Mouse (Mus musculus) spleen, postnatal 36 days (tissue): Measurements from ENCODE around the gene Tiam1.

ENCODE experiments used
- DNase-seq, 2 experiments: peaks; one replicate each; pipeline ENCODE4 v3.0.0; 2022; ENCODE audit warnings: low spot score in 2 of 2, mixed read lengths in 1 of 2

Gene Tiam1

DNA sequence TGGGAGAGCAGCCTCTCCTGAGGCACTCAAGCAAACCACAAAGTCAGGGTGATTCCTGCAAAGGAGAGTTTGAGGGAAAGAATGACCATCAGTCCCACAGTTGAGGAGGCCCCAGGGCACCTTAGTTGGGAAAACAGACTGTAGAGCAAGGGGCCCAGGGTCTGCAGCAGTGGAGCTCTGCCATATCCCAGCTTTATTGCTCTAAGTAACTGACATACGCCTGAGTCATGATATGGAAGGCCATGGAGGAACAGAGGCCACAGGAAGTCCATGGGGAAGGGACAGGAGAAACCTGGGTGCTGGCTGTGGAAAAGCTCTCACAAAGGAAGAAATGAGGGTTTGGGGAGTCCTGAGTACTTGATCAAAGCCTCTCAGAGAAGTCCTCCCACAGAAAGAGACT lies 189.5 kb downstream of the Tiam1 start:
- DNase-seq = no peak

DNA sequence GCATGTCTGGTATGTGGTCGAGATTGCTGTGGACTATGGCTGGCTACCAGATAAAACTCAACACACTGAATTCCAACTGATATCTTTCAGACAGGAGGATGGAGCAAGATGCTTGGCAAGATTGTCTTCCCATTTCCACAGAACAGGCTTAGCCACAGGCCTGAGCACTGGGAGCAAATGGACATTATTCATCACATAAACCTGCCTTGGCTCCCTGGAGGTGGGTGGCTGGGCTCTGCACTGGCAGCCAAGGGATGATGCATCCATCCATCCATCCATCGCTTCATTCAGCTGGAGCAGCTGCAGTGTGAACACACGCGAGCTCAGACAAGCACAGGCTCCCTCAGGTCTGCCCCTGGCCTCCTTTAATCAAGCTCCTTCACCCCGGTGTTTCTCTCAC lies 190.7 kb downstream of the Tiam1 start:
- DNase-seq = no peak

DNA sequence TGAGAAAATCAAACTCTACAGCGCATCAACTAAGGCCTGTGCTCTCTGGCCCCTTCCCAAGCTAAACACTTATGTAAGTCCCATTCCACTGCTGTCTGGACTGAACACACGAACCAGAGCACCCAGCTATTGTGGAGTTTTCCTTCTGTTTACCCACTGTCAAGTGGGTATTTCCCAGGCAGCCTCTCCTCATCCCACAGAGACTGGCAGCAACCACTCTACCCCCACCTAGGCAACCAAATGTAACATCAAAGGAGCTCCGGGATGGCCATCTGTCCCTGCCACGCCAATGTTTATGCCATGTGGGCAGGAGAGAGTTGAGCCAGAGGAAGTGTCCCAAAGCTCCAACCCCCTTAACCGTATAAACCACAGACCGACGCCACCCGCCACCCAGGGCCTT lies 192.8 kb downstream of the Tiam1 start:
- no peak for DNase-seq

DNA sequence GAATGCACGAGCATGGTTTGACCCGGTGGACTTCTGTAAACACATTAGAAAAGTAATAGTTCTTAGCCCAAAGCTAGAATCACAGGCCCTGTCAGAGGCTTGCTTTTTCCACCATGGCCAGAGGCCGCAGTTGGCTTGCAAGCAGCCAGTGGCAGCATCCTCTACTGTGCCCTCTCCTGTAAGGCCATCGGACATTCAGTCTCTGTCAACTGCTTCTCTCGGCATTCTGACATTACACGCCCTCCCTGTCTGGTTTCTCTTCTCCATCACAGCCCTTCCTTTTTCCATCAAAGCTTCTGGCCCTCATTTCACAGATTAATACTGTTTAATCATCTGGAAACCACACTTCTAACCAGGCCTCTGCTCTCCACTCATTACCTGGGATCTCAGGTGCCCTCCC lies 193.3 kb downstream of the Tiam1 start:
- DNase-seq = no peak

DNA sequence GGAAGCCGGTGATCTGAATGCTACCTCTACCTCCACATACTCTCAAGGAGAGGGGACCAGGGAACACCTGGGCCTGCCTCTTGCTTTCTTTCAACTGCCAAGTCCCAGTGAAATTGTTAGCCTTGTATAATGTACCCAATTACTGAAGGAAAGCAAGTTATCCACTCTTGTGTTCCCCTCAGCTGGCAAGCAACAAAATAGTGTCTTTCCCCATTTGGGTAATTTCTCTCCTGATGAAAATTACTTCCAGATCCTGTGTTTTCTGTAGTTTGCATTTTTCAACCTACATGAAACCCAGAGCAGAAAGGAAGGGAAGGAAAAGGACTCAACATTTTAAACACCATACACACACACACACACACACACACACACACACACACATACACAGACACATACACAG lies 195.5 kb downstream of the Tiam1 start:
- no peak for DNase-seq

DNA sequence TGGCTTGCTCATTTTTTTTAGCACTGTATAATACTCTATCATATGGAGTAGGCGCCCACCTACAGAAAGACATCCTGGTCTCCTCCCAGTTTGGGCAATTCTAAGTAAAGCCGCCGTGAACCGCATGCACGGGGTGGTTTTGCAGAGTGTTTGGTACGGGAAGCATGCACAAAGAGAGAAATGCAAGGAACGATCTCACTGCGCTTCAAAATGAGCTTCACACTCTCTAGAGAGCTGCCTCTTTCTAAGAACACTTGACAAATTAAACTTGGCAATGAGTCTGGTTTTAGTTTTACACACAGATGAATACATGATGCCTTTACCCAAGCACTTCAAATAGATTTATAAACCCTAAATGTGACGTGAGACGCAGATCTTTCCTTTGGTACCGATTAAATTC lies 196.8 kb downstream of the Tiam1 start:
- DNase-seq = no peak

DNA sequence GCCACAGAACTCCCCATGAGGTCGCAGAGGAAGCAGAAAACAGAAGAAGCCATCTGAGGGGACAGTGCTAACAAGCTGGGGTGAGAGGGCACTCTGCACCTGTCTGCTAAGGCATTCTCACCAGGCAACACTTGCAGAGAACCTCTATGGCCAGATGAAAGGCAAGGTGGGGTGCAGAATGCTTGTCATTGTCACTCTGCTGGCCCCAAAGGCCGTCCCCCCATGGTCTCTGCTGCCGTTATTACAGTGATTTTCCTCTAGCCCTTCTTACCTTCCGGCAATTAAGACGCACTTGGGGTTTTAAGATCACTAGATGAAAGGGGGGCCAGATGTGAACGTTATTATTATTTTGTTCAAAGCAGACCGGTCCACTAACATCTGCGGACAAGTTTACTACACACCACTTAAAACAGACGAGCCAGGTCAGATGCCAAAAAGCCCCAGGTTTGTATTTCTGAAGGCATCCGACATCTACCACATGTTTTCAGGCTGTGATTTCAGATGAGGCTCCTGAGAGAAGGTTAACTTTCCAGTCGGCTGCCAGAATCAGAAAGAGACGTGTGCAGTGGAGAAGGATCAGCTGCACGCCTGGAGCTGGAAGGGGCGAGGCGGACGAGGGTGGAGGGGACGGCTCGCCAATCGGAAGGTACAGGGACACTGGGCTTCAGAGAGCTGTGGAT lies 198.8 kb downstream of the Tiam1 start:
- DNase-seq = no peak

DNA sequence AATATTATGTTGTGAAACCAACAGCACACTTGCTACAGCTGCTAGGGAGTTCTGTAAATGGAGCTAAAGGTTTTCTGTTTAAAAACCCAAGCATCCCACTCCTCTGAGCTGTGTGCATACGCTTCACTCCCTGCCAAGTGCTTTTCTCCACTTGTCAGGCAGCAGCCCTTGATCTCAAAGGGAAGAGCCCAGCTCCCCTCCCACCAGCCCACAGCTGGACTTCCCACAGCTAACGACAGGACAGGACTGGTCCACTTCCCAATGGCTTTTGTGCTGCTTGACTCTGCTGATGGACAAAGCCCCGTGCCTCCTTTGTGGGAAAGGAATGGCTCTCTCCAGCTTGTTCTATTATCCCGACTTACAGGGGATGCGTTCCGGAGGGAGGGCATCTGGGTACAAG lies 199.5 kb downstream of the Tiam1 start:
- no peak for DNase-seq

DNA sequence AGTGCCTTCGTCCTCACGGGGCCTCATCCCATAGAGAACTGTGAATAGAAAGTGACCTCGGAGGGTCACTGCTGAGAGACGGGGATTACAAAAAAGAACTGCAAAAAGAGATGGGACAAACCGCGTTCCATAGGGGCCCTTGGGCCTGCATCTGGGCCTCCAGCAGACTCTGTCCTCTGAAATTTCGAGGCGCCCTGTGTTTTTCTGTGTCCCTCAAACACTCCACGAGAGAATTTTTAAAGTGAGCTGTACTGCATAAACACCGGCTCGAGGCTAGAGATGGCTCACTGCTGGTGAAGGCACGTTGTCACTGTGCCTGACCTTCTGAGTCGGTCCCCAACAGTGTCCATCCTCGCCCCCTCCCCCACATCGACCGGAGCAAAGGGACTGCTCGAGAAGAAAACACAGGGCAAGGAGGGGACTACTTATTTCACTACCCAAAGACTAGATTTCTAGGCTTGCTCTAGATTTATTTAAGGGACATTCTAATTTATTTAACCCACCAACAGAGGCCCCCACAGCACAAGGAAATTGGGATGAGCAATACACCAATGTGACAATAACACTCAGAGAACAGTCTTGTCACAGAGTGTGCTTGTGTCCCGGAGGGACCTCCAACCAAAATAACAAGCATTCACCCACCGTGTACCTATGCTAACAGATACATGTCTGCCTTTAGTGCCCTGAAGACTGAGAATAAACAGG lies 200.2 kb downstream of the Tiam1 start:
- no peak for DNase-seq

DNA sequence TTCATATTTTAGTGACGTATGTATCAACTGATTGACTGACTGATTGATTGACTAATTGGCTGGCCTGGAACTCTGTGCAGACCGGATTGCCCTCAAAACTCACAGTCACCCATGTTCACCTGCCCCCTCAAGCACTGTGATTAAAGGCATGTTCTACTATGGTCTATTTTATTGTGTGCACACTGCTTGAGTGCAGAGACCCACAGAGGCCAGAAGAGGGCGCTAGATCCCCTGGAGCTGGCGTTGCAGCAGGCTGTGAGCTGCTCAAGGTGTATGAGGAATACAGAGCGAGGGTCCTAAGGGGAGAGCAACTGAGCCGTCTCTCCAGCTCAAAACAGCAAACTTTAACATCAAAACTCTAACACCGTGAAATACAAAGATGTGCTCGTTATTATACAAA lies 202.9 kb downstream of the Tiam1 start:
- DNase-seq = no peak

DNA sequence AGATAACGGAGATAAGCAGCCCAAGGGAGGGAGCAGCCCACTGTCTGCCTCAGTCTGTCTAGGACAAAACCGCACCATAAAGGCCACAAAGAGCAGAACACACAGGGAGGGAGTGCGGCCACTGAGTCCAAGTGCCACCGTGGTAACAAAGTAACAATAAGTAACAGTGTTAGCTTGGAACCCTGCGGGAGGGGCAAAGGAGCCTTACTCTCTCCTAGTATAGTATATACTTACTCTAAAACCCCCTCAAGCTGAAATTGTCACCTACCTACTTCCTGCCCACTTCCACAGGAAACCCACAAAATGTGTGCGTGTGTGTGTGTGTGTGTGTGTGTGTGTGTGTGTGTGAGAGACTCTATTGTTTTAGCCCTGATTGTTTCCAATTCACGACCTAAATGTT lies 205.3 kb downstream of the Tiam1 start:
- DNase-seq = peak; percentile 35 to 52

DNA sequence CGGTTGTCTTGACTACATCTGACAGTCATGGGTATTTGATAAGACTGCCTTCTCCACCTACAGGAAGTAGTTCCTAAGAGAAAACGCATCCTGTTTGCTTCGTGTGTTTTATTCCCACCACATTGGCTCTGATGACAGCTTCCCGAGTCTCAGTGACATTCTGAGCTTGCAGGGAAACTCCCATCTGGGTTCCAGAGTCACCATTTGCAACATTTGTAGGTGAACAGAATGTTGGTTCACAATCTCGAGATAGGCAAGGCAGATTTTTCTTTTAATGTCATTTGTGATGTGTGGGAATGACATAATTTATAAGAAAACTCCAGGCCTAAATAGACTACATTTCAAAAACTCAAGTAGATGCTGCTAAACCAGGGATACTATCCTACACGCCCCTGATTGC lies 207.0 kb downstream of the Tiam1 start:
- DNase-seq = no peak

DNA sequence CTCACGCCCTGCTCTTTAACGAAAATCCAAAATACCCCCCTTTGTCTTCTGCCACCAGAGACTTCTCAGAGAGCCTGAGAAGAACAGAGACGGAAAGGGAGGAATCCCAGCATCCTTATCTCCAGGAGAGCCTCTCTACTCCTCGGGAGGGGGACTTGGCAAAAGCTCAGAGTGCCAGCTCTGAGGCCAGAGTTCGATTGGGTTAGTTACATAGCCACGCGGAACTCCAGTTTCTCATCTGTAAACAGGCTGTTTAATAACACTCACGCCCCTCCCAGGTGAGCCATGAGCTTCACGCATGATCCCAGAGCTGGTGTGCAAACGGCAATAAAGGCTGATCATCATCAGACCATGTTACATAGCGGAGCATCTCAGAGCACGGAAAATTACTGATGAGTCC lies 208.2 kb downstream of the Tiam1 start:
- no peak for DNase-seq

DNA sequence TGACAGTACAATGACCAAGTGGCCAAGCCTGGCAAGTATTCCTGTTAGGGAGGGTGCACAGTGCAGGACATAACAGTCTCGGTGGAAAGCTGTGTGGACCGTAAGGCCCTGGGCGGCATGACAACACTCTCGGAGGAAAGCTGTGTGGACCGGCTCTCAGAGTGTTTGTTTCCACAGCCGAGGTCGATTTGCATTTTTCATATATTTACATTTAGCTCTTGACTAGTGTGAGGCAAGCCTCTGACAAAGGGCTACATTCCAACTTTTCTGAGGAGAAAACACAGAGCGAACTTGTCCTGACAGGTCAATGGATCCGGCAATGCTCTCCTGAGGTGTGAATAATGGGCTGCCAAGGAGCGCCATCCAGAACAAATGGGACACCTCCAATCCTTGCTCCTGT lies 209.0 kb downstream of the Tiam1 start:
- no peak for DNase-seq

DNA sequence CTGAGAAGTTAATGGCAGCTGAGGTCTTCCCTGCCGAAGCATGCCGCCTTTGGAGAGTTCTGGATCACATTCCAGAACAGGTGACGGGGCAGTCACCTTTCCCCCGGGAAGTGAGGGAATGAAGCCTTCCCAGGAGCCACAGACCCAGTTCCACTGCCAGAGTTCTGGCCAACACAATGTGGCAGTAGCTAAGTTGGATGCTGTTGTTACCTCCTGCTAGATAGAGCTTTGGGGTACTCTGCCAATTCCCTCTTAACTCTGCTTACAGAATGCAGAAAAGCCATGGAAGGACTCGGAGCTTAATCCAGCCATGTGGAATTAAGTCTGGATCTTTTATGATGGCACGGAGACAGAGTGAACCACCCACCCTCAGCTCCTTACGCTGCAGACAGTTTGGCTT lies 209.6 kb downstream of the Tiam1 start:
- no peak for DNase-seq

DNA sequence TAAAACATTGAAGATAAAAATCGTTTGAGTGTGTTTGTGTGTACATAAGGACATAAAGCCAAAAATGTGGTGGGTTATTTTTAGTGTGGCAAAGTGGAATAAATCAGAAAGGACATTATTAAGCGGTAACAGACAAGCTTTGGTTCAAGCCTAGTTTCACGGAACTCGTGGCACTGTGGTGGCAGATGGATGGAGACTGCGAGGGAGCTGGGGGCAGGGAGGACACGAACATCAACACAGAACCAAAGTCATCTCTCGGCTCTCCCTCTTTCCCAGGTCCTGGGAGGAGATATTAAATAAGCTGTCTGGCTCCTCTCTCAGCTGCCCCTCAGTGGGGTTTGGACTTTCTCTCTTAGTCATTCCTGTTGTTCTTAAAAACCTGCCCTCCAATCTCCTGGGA lies 215.0 kb downstream of the Tiam1 start:
- DNase-seq = no peak

DNA sequence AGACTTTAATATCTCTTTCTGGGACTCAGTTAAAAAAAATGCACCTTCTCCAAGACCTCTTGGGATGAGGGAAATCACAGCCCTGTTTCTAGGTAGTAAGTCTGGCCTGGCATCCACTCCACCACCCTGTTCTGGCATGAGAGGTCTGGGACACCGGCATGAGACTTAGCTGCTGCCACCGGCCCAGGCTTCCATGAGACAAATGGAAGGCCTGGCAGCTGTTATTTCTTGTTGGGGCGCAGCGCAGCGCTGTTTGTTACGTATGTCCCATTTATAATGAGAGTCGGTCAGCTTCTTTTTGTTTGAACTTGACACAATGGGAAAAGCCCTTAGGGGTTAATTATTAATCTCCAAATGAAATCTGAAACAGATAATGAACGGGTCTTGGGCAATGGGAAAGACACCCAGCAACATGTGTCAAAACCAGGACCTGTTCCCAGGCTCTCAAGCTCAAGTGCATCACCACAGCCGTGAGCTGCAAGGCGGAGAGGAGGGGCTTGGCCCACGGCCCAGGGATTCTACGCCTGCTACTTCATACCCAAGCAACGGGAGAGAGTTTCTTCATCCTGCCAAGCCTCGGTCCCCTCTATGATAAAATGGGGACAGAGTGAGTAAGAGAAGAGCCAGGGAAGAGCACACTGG lies 219.2 kb downstream of the Tiam1 start:
- no peak for DNase-seq

DNA sequence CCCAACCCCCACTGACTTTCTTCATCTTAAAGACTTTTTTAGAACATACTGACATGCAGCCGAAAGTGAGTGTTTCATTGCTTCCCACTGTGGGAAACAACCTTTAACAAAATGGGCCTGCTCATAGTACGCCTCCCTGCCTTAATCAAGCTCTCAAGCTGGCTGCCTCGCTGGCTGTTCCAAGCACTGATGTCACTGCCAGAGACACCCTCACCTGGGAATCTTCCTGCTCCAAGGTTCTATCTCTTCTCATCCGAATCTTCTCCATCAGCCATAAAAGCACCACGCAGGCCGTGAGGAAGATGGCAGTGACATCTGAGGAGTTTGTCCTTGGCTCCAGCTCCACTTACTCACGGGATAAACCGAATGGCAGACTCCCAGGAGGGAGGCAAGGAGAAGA lies 220.3 kb downstream of the Tiam1 start:
- no peak for DNase-seq

DNA sequence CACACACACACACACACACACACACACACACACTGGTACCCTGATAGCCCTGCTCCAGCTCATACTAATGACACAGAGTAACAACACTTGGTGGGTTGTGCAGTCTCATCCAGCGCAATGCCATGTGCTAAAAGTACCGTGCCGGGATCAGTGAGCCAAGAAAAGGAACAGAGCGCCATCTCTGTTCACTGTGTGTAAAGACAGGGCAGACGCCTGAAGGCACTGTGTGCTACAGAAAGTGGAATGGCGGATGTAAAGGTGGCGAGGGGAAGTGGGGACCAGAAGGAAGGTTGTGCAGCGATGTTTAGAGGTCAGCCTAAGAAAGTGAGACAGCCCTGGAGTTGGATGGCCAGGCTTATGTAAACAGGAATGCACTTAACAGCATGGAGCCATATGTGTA lies 221.1 kb downstream of the Tiam1 start:
- DNase-seq = no peak

DNA sequence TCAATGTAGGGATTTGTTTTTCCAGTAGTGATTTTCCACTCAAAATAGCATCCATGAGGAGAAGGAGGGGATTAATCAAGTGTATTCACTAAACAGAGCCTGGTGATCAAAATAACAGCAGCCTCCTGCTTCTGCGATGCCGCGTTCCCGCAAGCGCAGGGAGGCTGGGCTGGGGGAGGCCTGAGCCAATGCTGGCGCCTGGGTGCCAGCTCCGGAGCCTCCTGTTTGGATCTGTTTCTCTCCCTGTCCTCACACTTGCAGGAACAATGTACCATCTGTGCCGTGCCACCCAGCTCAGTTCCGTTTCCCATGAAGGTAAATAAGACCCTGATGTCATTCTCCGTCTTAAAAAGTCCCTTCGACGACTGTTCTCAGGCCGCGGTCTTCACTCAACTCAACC lies 222.2 kb downstream of the Tiam1 start:
- DNase-seq = no peak

DNA sequence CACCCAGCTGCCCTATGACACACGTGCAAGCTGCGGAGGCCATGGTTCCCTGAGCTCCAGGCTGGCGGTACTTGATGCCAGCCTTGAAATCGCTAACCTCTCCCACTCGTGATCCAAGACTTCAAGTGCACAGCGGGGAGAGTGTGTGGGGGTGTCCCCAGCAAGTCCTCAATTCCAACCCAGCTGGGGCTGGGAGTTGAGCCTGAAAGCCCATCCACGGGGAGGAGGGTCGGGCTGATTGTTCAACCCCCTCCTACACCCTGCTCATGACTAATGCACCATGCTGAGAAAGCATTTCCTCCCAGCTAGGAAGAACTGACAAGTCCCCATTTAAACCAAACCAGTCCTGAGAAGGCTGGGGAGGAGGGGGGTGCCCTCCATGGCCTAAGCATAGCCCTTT lies 223.2 kb downstream of the Tiam1 start:
- DNase-seq = no peak

DNA sequence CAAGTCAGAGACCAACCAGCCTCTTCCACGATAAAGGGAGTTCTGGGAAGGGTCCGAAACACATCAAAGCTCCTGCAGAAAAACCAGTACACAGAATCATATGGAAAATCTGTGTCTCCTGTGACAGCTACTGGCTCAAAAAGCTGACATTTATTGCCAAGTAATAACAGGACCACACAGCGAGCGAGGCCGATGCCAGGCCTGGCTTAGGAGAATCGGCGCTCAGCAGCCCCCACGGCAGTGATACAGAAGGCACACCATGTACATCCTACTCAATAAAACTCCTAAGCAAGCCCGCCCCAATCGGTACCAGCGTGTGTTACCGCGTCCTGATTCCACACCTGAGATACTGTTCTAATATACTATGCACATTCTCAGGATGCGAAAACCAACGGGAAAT lies 226.2 kb downstream of the Tiam1 start:
- DNase-seq = no peak

DNA sequence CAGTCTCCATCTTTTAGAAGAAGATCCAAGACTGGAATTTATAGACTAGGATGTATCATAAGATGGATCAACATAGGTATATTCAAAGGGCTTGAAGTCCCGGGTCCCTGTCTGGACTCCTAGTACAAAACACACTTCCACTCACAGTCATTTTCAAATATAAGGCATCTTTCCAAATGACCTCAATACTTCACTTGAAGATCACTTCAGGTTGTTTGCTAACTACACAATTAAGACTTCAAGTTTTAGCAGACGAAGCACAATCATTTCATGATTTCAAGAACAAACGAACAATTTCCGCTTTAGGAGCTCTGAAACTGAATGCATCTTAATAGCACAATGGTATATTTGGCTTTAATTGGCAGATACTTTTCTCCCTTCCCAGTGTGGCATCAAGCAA lies 228.6 kb downstream of the Tiam1 start:
- no peak for DNase-seq
